ENCODE assay signal across 24 mouse cellular contexts in the genomic region with DNA sequence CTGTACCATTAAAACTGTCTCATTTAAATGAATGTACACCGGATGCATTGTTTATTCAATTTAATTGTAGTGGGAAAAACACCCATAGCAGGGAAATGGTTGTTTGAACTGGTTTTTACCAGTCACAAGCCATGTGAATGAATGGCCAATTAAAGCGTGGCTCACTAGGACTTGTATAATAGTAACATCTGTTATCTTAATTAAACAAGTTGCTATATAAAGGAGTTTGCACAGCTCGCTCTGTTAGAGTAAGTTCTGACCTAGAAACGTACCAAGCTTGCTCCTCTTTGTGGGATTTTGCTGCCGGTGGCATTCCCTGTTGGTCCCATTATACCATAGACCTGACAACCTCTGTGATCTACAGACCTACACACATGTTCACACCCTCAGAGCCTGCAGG.
DNase-seq lines count a peak whose midpoint lies in the region; ATAC-seq lines count a peak whose summit lies in the region.
"Had no signal": no experiment of that assay in that cellular context is flagged by ENCODE, and none has a peak within 500 bp of the region (broad histone marks: within the 10 kb centered on the region; RNA-seq: fewer than 3 reads in every experiment).

No protein-coding gene starts in this region.

- no peaks in the 10 kb centered on the region for H3K36me3 ChIP-seq in neural tube, embryonic 12.5 days
- H3K36me3 ChIP-seq in forebrain, embryonic 16.5 days (ENCODE audit: control insufficient read depth, insufficient read depth), result no peaks in the 10 kb centered on the region
- no peaks in the 10 kb centered on the region for H3K36me3 ChIP-seq in kidney, embryonic 16.5 days (ENCODE audit: insufficient read depth, low read length)
- H3K36me3 ChIP-seq: hindbrain, embryonic 13.5 days; intestine, embryonic 15.5 days; limb, embryonic 13.5 days; liver, embryonic 12.5 days; midbrain, embryonic 10.5 days had no signal

- no peak overlapping the region for H3K4me3 ChIP-seq in neural tube, embryonic 12.5 days
- no peak overlapping the region for H3K4me3 ChIP-seq in forebrain, embryonic 16.5 days (replicated peaks; ENCODE audit: low read length)
- no peak overlapping the region for H3K4me3 ChIP-seq in kidney, embryonic 16.5 days (ENCODE audit: low read length)
- H3K4me3 ChIP-seq: hindbrain, embryonic 13.5 days; intestine, embryonic 15.5 days; limb, embryonic 13.5 days; liver, embryonic 12.5 days; midbrain, embryonic 10.5 days had no signal

- ATAC-seq in frontal cortex, adult (ENCODE audit: low TSS enrichment), result peak; percentile 90
- 0 out of 2 replicates have a peak, but pooled peaks have one; percentile 7 for ATAC-seq in neural tube, embryonic 12.5 days (ENCODE audit: low FRiP score, low read depth)
- ATAC-seq in forebrain, embryonic 16.5 days, result peak; percentile 50; the same call in 1 of the 2 replicates
- ATAC-seq in kidney, embryonic 16.5 days (ENCODE audit: low FRiP score, low TSS enrichment), result no peak
- ATAC-seq: intestine, embryonic 15.5 days; liver, embryonic 12.5 days had no signal

- H3K27me3 ChIP-seq in neural tube, embryonic 12.5 days (replicated peaks), result no peaks in the 10 kb centered on the region
- no peaks in the 10 kb centered on the region for H3K27me3 ChIP-seq in forebrain, embryonic 16.5 days (replicated peaks; ENCODE audit: control insufficient read depth, insufficient read depth, low read length)
- H3K27me3 ChIP-seq in kidney, embryonic 16.5 days (ENCODE audit: insufficient read depth, low read length), result no peaks in the 10 kb centered on the region
- H3K27me3 ChIP-seq: hindbrain, embryonic 13.5 days; intestine, embryonic 15.5 days; limb, embryonic 13.5 days; liver, embryonic 12.5 days had no signal

- H3K9ac ChIP-seq in neural tube, embryonic 12.5 days, result no peak overlapping the region
- H3K9ac ChIP-seq in forebrain, embryonic 16.5 days (replicated peaks; ENCODE audit: low read depth, low read length), result no peak overlapping the region
- H3K9ac ChIP-seq in kidney, embryonic 16.5 days (replicated peaks; ENCODE audit: low read length), result no peak overlapping the region
- H3K9ac ChIP-seq: hindbrain, embryonic 13.5 days; intestine, embryonic 15.5 days; limb, embryonic 13.5 days; liver, embryonic 12.5 days had no signal

- no peaks in the 10 kb centered on the region for H3K4me1 ChIP-seq in neural tube, embryonic 12.5 days
- H3K4me1 ChIP-seq in forebrain, embryonic 16.5 days (replicated peaks; ENCODE audit: control insufficient read depth, insufficient read depth, low read length), result no peaks in the 10 kb centered on the region
- H3K4me1 ChIP-seq in kidney, embryonic 16.5 days (ENCODE audit: insufficient read depth, low read length), result no peaks in the 10 kb centered on the region
- H3K4me1 ChIP-seq: hindbrain, embryonic 13.5 days; intestine, embryonic 15.5 days; limb, embryonic 13.5 days; liver, embryonic 12.5 days; midbrain, embryonic 10.5 days had no signal

- no peaks in the 10 kb centered on the region for H3K9me3 ChIP-seq in neural tube, embryonic 12.5 days
- H3K9me3 ChIP-seq in forebrain, embryonic 16.5 days (ENCODE audit: control insufficient read depth, low read length), result no peaks in the 10 kb centered on the region
- H3K9me3 ChIP-seq in kidney, embryonic 16.5 days (ENCODE audit: low read length), result no peaks in the 10 kb centered on the region
- H3K9me3 ChIP-seq: hindbrain, embryonic 13.5 days; intestine, embryonic 15.5 days; limb, embryonic 13.5 days; liver, embryonic 12.5 days; midbrain, embryonic 10.5 days had no signal

- DNase-seq in frontal cortex, postnatal 10 days (ENCODE audit: low spot score in 2 of 2), result no peak
- no peak for DNase-seq in neural tube, embryonic 10.5 days (ENCODE audit: extremely low spot score, low spot score)
- DNase-seq in telencephalon, adult 2 months (ENCODE audit: low read depth, low spot score), result peak; percentile 11
- no peak for DNase-seq in right cerebral cortex, postnatal 4 days
- DNase-seq: cerebellum, adult 2 months; cerebellum, postnatal 25 days; gastrocnemius, postnatal 14 days; heart, adult 11 months; kidney, adult 8-10 months; kidney, postnatal 25 days; layer of hippocampus, postnatal 36 days; lung, adult 18-20 months; lung, postnatal 10 days; thymus, postnatal 36 days had no signal

- no peak overlapping the region for H3K27ac ChIP-seq in neural tube, embryonic 12.5 days
- H3K27ac ChIP-seq in forebrain, embryonic 16.5 days (ENCODE audit: low read length), result no peak overlapping the region
- no peak overlapping the region for H3K27ac ChIP-seq in kidney, embryonic 16.5 days (ENCODE audit: low read length)
- H3K27ac ChIP-seq: hindbrain, embryonic 13.5 days; intestine, embryonic 15.5 days; limb, embryonic 13.5 days; liver, embryonic 12.5 days; midbrain, embryonic 10.5 days had no signal

- 71% methylated on average over 5 of the region's 5 CpGs for WGBS in neural tube, embryonic 12.5 days
- WGBS in forebrain, embryonic 16.5 days, result 21% methylated on average over 5 of the region's 5 CpGs
- 83% methylated on average over 5 of the region's 5 CpGs for WGBS in kidney, embryonic 16.5 days

- H3K4me2 ChIP-seq in neural tube, embryonic 12.5 days (replicated peaks), result no peak overlapping the region
- no peak overlapping the region for H3K4me2 ChIP-seq in forebrain, embryonic 16.5 days (ENCODE audit: low read length)
- no peak overlapping the region for H3K4me2 ChIP-seq in kidney, embryonic 16.5 days (replicated peaks; ENCODE audit: low read depth, low read length)
- H3K4me2 ChIP-seq: heart, embryonic 11.5 days; hindbrain, embryonic 13.5 days; intestine, embryonic 15.5 days; limb, embryonic 13.5 days; liver, embryonic 12.5 days had no signal
